Mouse (Mus musculus): Measurements from ENCODE around the gene Asphd2. TPM values are rescaled to one million over a fixed set of nuclear protein-coding genes. Genes with fewer than 3 reads are reported as not detected.

The Asphd2 gene
- polyA plus RNA-seq, 1 experiment from 2014 or later = 2.0 TPM

DNA sequence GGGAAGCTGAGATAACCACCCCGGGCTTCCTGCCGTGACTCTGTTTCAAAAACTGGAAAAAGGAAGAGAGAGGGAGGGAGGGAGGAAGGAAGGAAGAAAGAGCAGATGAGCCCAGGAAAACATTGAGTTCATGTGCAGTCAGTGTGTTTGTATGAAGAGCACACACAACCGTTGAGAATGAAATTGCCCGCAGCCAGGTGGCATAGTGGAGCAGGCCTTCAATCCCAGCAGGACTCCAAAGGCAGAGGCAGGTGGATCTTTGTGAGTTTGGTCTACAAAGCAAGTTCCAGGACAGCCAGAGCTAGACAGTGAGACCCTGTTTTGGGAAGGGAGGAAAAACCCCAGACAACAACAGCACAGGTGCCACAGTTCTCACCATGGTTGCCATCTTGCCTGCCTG lies 27.3 kb downstream of the Asphd2 start:
- ATAC-seq (no peak), DNase-seq (ENCODE audit: low spot score) (no peak)
- no peak overlapping the region for H3K4me3 ChIP-seq (ENCODE audit: low read depth, low read length)
- H3K4me1 ChIP-seq (ENCODE audit: insufficient read depth, low read depth, low read length) = no peaks in the 10 kb centered on the region
- TF ChIP-seq CTCF (IDR thresholded peaks at IDR 0.05) = 0 out of 2 replicates have a peak, but pooled peaks have one; percentile 8
- TF ChIP-seq EP300 (IDR thresholded peaks at IDR 0.05) = no peak
- H3K4me2 ChIP-seq (replicated peaks; ENCODE audit: low read depth, low read length) = no peak overlapping the region
- 84% methylated on average over 4 of the region's 4 CpGs for WGBS
- no peaks in the 10 kb centered on the region for H3K9me3 ChIP-seq (ENCODE audit: low read length)
- no peak overlapping the region for H3K9ac ChIP-seq (replicated peaks; ENCODE audit: low read depth)
- H3K27ac ChIP-seq (ENCODE audit: low read length) = no peak overlapping the region
- peaks cover 11% of the 10 kb centered on the region for H3K36me3 ChIP-seq (ENCODE audit: insufficient read depth, low read length)
- H3K27me3 ChIP-seq (replicated peaks; ENCODE audit: insufficient read depth, low read length) = no peaks in the 10 kb centered on the region

DNA sequence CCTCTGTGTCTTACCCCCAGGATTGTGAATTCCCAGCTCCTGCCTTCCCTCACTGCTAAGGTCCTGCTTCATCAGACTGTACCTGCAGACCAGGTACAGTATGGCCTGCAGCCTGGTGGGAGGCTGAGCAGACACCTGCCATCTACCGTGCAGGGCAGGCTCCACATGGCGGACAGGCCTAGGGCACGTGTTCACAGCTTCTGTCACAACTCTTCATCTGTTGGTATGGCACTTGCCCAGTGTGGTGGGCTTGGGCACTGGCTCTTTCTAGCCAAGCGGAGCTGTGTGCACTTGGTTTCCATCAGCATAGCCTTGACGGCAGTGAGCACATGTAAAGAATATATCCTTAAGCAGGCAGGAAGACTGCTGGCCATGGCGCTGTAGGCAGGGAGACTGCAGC lies 27.8 kb downstream of the Asphd2 start:
- H3K9ac ChIP-seq (replicated peaks; ENCODE audit: low read depth) = no peak overlapping the region
- 94% methylated on average over 6 of the region's 6 CpGs for WGBS
- no peak overlapping the region for H3K4me3 ChIP-seq (ENCODE audit: low read depth, low read length)
- no peaks in the 10 kb centered on the region for H3K9me3 ChIP-seq (ENCODE audit: low read length)
- TF ChIP-seq EP300 (IDR thresholded peaks at IDR 0.05) = no peak
- no peak for TF ChIP-seq CTCF (IDR thresholded peaks at IDR 0.05)
- no peak overlapping the region for H3K27ac ChIP-seq (ENCODE audit: low read length)
- no peaks in the 10 kb centered on the region for H3K27me3 ChIP-seq (replicated peaks; ENCODE audit: insufficient read depth, low read length)
- no peak overlapping the region for H3K4me2 ChIP-seq (replicated peaks; ENCODE audit: low read depth, low read length)
- H3K36me3 ChIP-seq (ENCODE audit: insufficient read depth, low read length) = peaks cover 11% of the 10 kb centered on the region
- DNase-seq (ENCODE audit: low spot score) (no peak), ATAC-seq (no peak)
- H3K4me1 ChIP-seq (ENCODE audit: insufficient read depth, low read depth, low read length) = no peaks in the 10 kb centered on the region

DNA sequence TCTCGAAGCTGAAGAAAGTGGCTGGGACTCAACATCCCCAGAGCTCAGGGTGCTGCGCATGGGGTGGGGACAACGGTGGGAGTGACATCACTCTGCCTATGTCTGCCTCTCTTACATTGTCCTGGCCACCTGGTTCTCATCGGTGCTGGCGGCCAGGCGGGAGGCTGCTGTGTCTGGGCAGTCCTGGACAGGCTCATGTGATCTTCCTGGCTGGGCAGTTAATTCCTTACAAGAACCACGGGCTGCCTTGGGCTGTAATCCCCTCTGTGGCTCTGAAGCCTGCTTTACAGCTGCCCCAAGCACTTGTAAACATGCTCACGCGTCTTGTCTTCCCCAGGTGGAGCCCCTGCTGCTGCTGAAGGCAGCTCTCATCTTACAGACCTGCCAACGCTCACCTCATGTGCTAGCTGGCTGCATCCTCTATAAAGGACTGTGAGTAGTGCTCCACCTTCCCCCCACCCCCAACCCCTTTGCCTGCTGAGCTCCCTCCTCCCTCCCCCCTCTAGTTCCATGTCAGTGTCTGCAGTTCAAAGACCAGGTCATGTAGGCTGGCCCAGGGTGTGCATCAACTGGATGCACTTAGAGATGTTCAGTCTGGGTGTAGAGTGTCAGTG lies 30.4 kb downstream of the Asphd2 start:
- no peaks in the 10 kb centered on the region for H3K27me3 ChIP-seq (replicated peaks; ENCODE audit: insufficient read depth, low read length)
- no peak overlapping the region for H3K27ac ChIP-seq (ENCODE audit: low read length)
- DNase-seq (ENCODE audit: low spot score) = no peak
- ATAC-seq = no peak
- H3K36me3 ChIP-seq (ENCODE audit: insufficient read depth, low read length) = peaks cover 11% of the 10 kb centered on the region
- H3K4me1 ChIP-seq (ENCODE audit: insufficient read depth, low read depth, low read length) = no peaks in the 10 kb centered on the region
- H3K4me3 ChIP-seq (ENCODE audit: low read depth, low read length) = no peak overlapping the region
- H3K9ac ChIP-seq (replicated peaks; ENCODE audit: low read depth) = no peak overlapping the region
- H3K9me3 ChIP-seq (ENCODE audit: low read length) = no peaks in the 10 kb centered on the region
- WGBS = 75% methylated on average over 10 of the region's 10 CpGs
- TF ChIP-seq CTCF (IDR thresholded peaks at IDR 0.05) (no peak), EP300 (IDR thresholded peaks at IDR 0.05) (no peak)
- H3K4me2 ChIP-seq (replicated peaks; ENCODE audit: low read depth, low read length) = no peak overlapping the region

DNA sequence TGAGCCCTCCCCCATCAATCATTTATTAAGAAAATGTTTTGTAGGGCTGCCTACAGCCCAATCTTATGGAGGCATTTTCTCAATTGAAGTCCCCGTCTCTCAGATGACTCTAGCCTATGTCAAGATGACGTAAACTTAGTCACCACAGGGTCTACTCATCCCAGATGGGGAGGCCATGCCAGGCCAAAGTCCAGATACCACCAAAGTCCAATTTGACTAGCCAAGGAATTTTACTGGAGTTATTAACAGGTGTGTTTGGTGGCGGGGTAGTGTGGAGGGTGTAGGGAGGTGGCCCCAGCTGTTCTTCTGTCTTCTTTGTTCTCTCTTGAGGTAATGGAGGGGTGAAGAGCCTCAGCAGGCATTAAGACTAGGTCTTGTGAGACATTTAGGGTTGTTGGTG lies 34.6 kb downstream of the Asphd2 start:
- Histone ChIP-seq H3K4me3 (ENCODE audit: low read depth, low read length) (no peak overlapping the region), H3K27ac (ENCODE audit: low read length) (no peak overlapping the region), H3K9me3 (ENCODE audit: low read length) (no peaks in the 10 kb centered on the region), H3K4me1 (ENCODE audit: insufficient read depth, low read depth, low read length) (no peaks in the 10 kb centered on the region), H3K9ac (replicated peaks; ENCODE audit: low read depth) (no peak overlapping the region), H3K36me3 (ENCODE audit: insufficient read depth, low read length) (peaks cover 9% of the 10 kb centered on the region), H3K4me2 (replicated peaks; ENCODE audit: low read depth, low read length) (no peak overlapping the region), H3K27me3 (replicated peaks; ENCODE audit: insufficient read depth, low read length) (no peaks in the 10 kb centered on the region)
- TF ChIP-seq CTCF (IDR thresholded peaks at IDR 0.05) (no peak), EP300 (IDR thresholded peaks at IDR 0.05) (no peak)
- WGBS = 96% methylated on average over 3 of the region's 3 CpGs
- DNase-seq (ENCODE audit: low spot score) (no peak), ATAC-seq (no peak)

DNA sequence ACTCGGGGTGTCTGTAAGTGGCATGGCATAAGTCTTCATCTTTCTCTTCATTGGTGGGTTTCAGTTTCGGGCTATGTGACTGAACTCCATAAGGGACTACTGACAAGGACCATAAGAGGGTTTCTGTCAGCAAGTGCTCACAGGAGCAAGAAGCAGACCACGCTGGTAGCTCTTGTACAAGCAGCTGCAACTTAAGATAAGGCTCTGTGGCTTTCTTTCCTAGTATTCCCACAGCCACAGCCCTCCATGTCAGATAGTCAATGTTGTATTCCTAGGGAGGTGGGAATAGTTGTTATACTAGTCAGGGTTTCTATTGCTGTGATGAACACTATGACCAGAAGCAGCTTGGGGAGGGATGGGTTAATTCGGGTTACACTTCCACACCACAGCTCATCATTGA lies 35.1 kb downstream of the Asphd2 start:
- WGBS = 86% methylated on average over 4 of the region's 4 CpGs
- Histone ChIP-seq H3K4me1 (ENCODE audit: insufficient read depth, low read depth, low read length) (no peaks in the 10 kb centered on the region), H3K27ac (ENCODE audit: low read length) (no peak overlapping the region), H3K4me3 (ENCODE audit: low read depth, low read length) (no peak overlapping the region), H3K4me2 (replicated peaks; ENCODE audit: low read depth, low read length) (no peak overlapping the region), H3K36me3 (ENCODE audit: insufficient read depth, low read length) (peaks cover 10% of the 10 kb centered on the region), H3K9ac (replicated peaks; ENCODE audit: low read depth) (no peak overlapping the region), H3K9me3 (ENCODE audit: low read length) (no peaks in the 10 kb centered on the region), H3K27me3 (replicated peaks; ENCODE audit: insufficient read depth, low read length) (no peaks in the 10 kb centered on the region)
- ATAC-seq (no peak), DNase-seq (ENCODE audit: low spot score) (no peak)
- TF ChIP-seq EP300 (IDR thresholded peaks at IDR 0.05) = no peak
- TF ChIP-seq CTCF (IDR thresholded peaks at IDR 0.05) = no peak

DNA sequence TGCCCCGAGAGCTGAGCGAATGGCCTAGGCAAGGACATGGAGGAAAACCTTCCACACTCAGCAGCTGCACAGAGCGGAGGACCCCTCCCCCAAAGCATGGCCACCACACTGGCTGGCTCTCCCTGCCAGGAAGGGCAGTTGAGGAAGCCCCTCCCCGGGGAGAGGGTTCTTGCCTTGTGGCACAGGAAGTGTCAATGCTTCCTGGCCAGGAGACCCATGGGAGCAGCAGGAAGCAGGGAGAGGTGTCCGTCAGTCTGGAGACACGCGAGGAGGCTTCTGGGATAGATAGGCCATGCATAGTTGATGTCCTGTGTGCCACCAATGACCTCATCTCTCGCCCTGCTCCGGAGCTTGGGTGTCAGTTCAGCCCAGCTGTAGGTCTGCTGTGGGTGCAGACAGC lies 38.3 kb downstream of the Asphd2 start:
- Histone ChIP-seq H3K4me3 (ENCODE audit: low read depth, low read length) (no peak overlapping the region), H3K4me1 (ENCODE audit: insufficient read depth, low read depth, low read length) (no peaks in the 10 kb centered on the region), H3K27ac (ENCODE audit: low read length) (no peak overlapping the region), H3K27me3 (replicated peaks; ENCODE audit: insufficient read depth, low read length) (no peaks in the 10 kb centered on the region), H3K9me3 (ENCODE audit: low read length) (no peaks in the 10 kb centered on the region), H3K36me3 (ENCODE audit: insufficient read depth, low read length) (peaks cover 18% of the 10 kb centered on the region), H3K4me2 (replicated peaks; ENCODE audit: low read depth, low read length) (no peak overlapping the region), H3K9ac (replicated peaks; ENCODE audit: low read depth) (no peak overlapping the region)
- TF ChIP-seq EP300 (IDR thresholded peaks at IDR 0.05) (no peak), CTCF (IDR thresholded peaks at IDR 0.05) (no peak)
- ATAC-seq = peak; percentile 59
- DNase-seq (ENCODE audit: low spot score) = peak; percentile 5
- 81% methylated on average over 9 of the region's 9 CpGs for WGBS

DNA sequence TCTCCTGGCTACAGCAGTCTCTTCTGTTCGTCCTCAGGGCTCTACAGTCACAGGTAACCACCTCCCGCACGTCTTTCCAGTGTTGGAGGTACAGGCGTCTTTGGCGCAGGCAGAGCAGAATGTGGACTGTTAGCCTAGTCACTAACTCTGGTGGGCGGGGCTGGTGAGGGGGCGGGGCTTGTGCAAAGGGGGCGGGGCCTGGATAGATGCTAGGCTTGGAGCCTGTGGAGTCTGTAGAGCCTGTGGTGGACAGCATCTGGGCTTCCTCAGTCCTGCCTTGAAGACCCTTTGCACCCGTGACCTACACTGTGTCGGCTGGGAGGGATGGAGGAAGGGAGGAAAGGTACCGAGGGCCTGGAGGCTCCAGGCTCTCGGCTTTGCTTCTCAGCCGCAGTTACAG lies 38.8 kb downstream of the Asphd2 start, which contains the start of gene Gm6583:
Gene Gm6583 (minus strand): TSS at position 124 of the 400 bp plus-strand sequence.
- no peak within 1 kb of the TSS for H3K9ac ChIP-seq (replicated peaks; ENCODE audit: low read depth)
- no peak within 1 kb of the TSS for H3K4me3 ChIP-seq (ENCODE audit: low read depth, low read length)
- no peak within 1 kb of the TSS for H3K4me2 ChIP-seq (replicated peaks; ENCODE audit: low read depth, low read length)
- no peak for DNase-seq (ENCODE audit: low spot score)
- 58% methylated on average over 13 of the region's 13 CpGs for WGBS
- no peak for TF ChIP-seq CTCF (IDR thresholded peaks at IDR 0.05)
- no peak for TF ChIP-seq EP300 (IDR thresholded peaks at IDR 0.05)
- no peaks in the 10 kb centered on the region for H3K27me3 ChIP-seq (replicated peaks; ENCODE audit: insufficient read depth, low read length)
- ATAC-seq = peak; percentile 53
- H3K36me3 ChIP-seq (ENCODE audit: insufficient read depth, low read length) = peaks cover 18% of the 10 kb centered on the region
- H3K9me3 ChIP-seq (ENCODE audit: low read length) = no peaks in the 10 kb centered on the region
- H3K4me1 ChIP-seq (ENCODE audit: insufficient read depth, low read depth, low read length) = no peaks in the 10 kb centered on the region
- H3K27ac ChIP-seq (ENCODE audit: low read length) = no peak within 1 kb of the TSS

Data from lung, postnatal 0 days (tissue).